Mouse (Mus musculus): ENCODE data around the gene Psmd3. TPM values are rescaled to one million over a fixed set of nuclear protein-coding genes. Genes with fewer than 3 reads are reported as not detected.

Gene Psmd3
- polyA plus RNA-seq, 1 experiment from 2014 or later: 255 TPM

Other genes starting within 250 kb of the Psmd3 start
- 98.9 and 103 TPM in 2 replicates for gene Mien1, start 243.6 kb upstream of the Psmd3 start, polyA plus RNA-seq (2016; fragmentation: Nextera tagmentation; extraction: Ambion mirVana)
- 2.5 and 15.3 TPM in 2 replicates for gene Grb7, start 236.2 kb upstream of the Psmd3 start, polyA plus RNA-seq (2016; fragmentation: Nextera tagmentation; extraction: Ambion mirVana)
- 0.04 and 0.22 TPM in 2 replicates for gene Ikzf3, start 136.5 kb upstream of the Psmd3 start, polyA plus RNA-seq (2016; fragmentation: Nextera tagmentation; extraction: Ambion mirVana)
- 0.21 and 0.65 TPM in 2 replicates for gene Zpbp2, start 131.5 kb upstream of the Psmd3 start, polyA plus RNA-seq (2016; fragmentation: Nextera tagmentation; extraction: Ambion mirVana)
- 56.1 and 61.0 TPM in 2 replicates for gene Ormdl3, start 95.2 kb upstream of the Psmd3 start, polyA plus RNA-seq (2016; fragmentation: Nextera tagmentation; extraction: Ambion mirVana)
- gene Lrrc3c, start 84.3 kb upstream of the Psmd3 start, polyA plus RNA-seq (2016; fragmentation: Nextera tagmentation; extraction: Ambion mirVana): not detected in 2 replicates
- gene Gm12355, start 56.9 kb upstream of the Psmd3 start, polyA plus RNA-seq (2016; fragmentation: Nextera tagmentation; extraction: Ambion mirVana): 0.71 and 1.0 TPM in 2 replicates
- not detected in 2 replicates for gene Gsdma3, start 56.2 kb upstream of the Psmd3 start, polyA plus RNA-seq (2016; fragmentation: Nextera tagmentation; extraction: Ambion mirVana)
- gene Gsdma2, start 35.8 kb upstream of the Psmd3 start, polyA plus RNA-seq (2016; fragmentation: Nextera tagmentation; extraction: Ambion mirVana): not detected in 2 replicates
- not detected in 2 replicates for gene Gsdma, start 18.2 kb upstream of the Psmd3 start, polyA plus RNA-seq (2016; fragmentation: Nextera tagmentation; extraction: Ambion mirVana)
- not detected in 2 replicates for gene Csf3, start 18.7 kb downstream of the Psmd3 start, polyA plus RNA-seq (2016; fragmentation: Nextera tagmentation; extraction: Ambion mirVana)
- gene Med24, start 46.9 kb downstream of the Psmd3 start, polyA plus RNA-seq (2016; fragmentation: Nextera tagmentation; extraction: Ambion mirVana): 54.6 and 56.5 TPM in 2 replicates
- 19.2 and 23.2 TPM in 2 replicates for gene Thra, start 58.1 kb downstream of the Psmd3 start, polyA plus RNA-seq (2016; fragmentation: Nextera tagmentation; extraction: Ambion mirVana)
- gene Nr1d1, start 92.8 kb downstream of the Psmd3 start, polyA plus RNA-seq (2016; fragmentation: Nextera tagmentation; extraction: Ambion mirVana): 3.6 and 5.9 TPM in 2 replicates
- gene Msl1, start 113.0 kb downstream of the Psmd3 start, polyA plus RNA-seq (2016; fragmentation: Nextera tagmentation; extraction: Ambion mirVana): 14.0 and 21.6 TPM in 2 replicates
- 29.5 and 37.2 TPM in 2 replicates for gene Casc3, start 122.4 kb downstream of the Psmd3 start, polyA plus RNA-seq (2016; fragmentation: Nextera tagmentation; extraction: Ambion mirVana)
- 0.78 and 0.87 TPM in 2 replicates for gene Rapgefl1, start 154.2 kb downstream of the Psmd3 start, polyA plus RNA-seq (2016; fragmentation: Nextera tagmentation; extraction: Ambion mirVana)
- gene Wipf2, start 181.1 kb downstream of the Psmd3 start, polyA plus RNA-seq (2016; fragmentation: Nextera tagmentation; extraction: Ambion mirVana): 2.8 and 4.1 TPM in 2 replicates
- gene Cdc6, start 225.2 kb downstream of the Psmd3 start, polyA plus RNA-seq (2016; fragmentation: Nextera tagmentation; extraction: Ambion mirVana): 39.3 and 47.7 TPM in 2 replicates
- 30.4 and 36.9 TPM in 2 replicates for gene Rara, start 245.3 kb downstream of the Psmd3 start, polyA plus RNA-seq (2016; fragmentation: Nextera tagmentation; extraction: Ambion mirVana)